ENCODE assay signal across 16 mouse cellular contexts in genomic region chr4:128796788-128797187, GRCm38 (mm10). TPM values are rescaled to one million over a fixed set of nuclear protein-coding genes. Genes with fewer than 3 reads are reported as not detected.
DNase-seq lines count a peak whose midpoint lies in the region; ATAC-seq and TF ChIP-seq lines count a peak whose summit lies in the region.
"Had no signal": no experiment of that assay in that cellular context is flagged by ENCODE, and none has a peak within 500 bp of the region (broad histone marks: within the 10 kb centered on the region; RNA-seq: fewer than 3 reads in every experiment).

No protein-coding gene starts in this region.

- 38% methylated on average over 8 of the region's 8 CpGs for WGBS in kidney, embryonic 14.5 days
- WGBS in midbrain, embryonic 12.5 days, result 77% methylated on average over 8 of the region's 8 CpGs
- WGBS in midbrain, postnatal 0 days, result 52% methylated on average over 8 of the region's 8 CpGs
- WGBS in embryonic facial prominence, embryonic 10.5 days, result 87% methylated on average over 8 of the region's 8 CpGs

- no peak overlapping the region for H3K27ac ChIP-seq in kidney, embryonic 14.5 days (ENCODE audit: low read depth, low read length)
- 0 out of 2 replicates have a peak overlapping the region, but pooled peaks have one; percentile 42 for H3K27ac ChIP-seq in midbrain, embryonic 12.5 days (replicated peaks)
- no peak overlapping the region for H3K27ac ChIP-seq in midbrain, postnatal 0 days (ENCODE audit: low read depth, low read length)
- H3K27ac ChIP-seq in embryonic facial prominence, embryonic 10.5 days (replicated peaks), result 0 out of 2 replicates have a peak overlapping the region, but pooled peaks have one; percentile 78
- H3K27ac ChIP-seq: liver, embryonic 15.5 days had no signal

- 0 out of 2 replicates have a peak overlapping the region, but pooled peaks have one; percentile 0 for H3K9ac ChIP-seq in kidney, embryonic 14.5 days (ENCODE audit: low read depth, low read length)
- no peak overlapping the region for H3K9ac ChIP-seq in midbrain, embryonic 12.5 days (replicated peaks)
- H3K9ac ChIP-seq in midbrain, postnatal 0 days (replicated peaks; ENCODE audit: low read length, poor library complexity, severe bottlenecking), result no peak overlapping the region
- H3K9ac ChIP-seq: liver, embryonic 15.5 days had no signal

- no peaks in the 10 kb centered on the region for H3K27me3 ChIP-seq in kidney, embryonic 14.5 days (ENCODE audit: control insufficient read depth, insufficient read depth, low read length)
- H3K27me3 ChIP-seq in midbrain, embryonic 12.5 days, result no peaks in the 10 kb centered on the region
- H3K27me3 ChIP-seq in midbrain, postnatal 0 days (ENCODE audit: insufficient read depth, low read length), result no peaks in the 10 kb centered on the region
- no peaks in the 10 kb centered on the region for H3K27me3 ChIP-seq in embryonic facial prominence, embryonic 10.5 days (replicated peaks; ENCODE audit: low read depth, poor library complexity, severe bottlenecking)
- H3K27me3 ChIP-seq: liver, embryonic 15.5 days had no signal

- no peaks in the 10 kb centered on the region for H3K9me3 ChIP-seq in kidney, embryonic 14.5 days (ENCODE audit: control insufficient read depth, low read length)
- H3K9me3 ChIP-seq in midbrain, embryonic 12.5 days, result no peaks in the 10 kb centered on the region
- H3K9me3 ChIP-seq in midbrain, postnatal 0 days (ENCODE audit: low read length), result no peaks in the 10 kb centered on the region
- no peaks in the 10 kb centered on the region for H3K9me3 ChIP-seq in embryonic facial prominence, embryonic 10.5 days
- H3K9me3 ChIP-seq: liver, embryonic 15.5 days had no signal

- no peak for ATAC-seq in kidney, embryonic 14.5 days (ENCODE audit: low FRiP score, low TSS enrichment)
- ATAC-seq in midbrain, embryonic 12.5 days (ENCODE audit: low FRiP score, low read depth), result no peak
- no peak for ATAC-seq in midbrain, postnatal 0 days (ENCODE audit: low FRiP score)
- ATAC-seq: inflammation-experienced regulatory T-cells, adult 6 months; lung, postnatal 0 days had no signal

- no peak overlapping the region for H3K4me3 ChIP-seq in kidney, embryonic 14.5 days (ENCODE audit: low read length)
- H3K4me3 ChIP-seq in midbrain, embryonic 12.5 days, result no peak overlapping the region
- no peak overlapping the region for H3K4me3 ChIP-seq in midbrain, postnatal 0 days (ENCODE audit: low read depth, low read length)
- H3K4me3 ChIP-seq in embryonic facial prominence, embryonic 10.5 days, result no peak overlapping the region
- H3K4me3 ChIP-seq: liver, embryonic 15.5 days had no signal

- no peak for DNase-seq in kidney, postnatal 10 days
- DNase-seq in midbrain, postnatal 0 days (ENCODE audit: low spot score), result no peak
- DNase-seq in embryonic facial prominence, embryonic 10.5 days (ENCODE audit: low spot score), result no peak
- DNase-seq in adrenal gland, adult 8-10 months, result no peak
- DNase-seq in layer of hippocampus, adult 9-10 months (ENCODE audit: low spot score), result no peak
- DNase-seq: adrenal gland, adult 2 months; cerebellum, postnatal 10 days; heart, postnatal 14 days; left cerebral cortex, postnatal 4 days; spleen, adult 18-20 months had no signal

- TF ChIP-seq CTCF in midbrain, postnatal 0 days (IDR thresholded peaks at IDR 0.05), result no peak

- H3K4me2 ChIP-seq in kidney, embryonic 14.5 days (replicated peaks; ENCODE audit: low read depth, low read length), result no peak overlapping the region
- H3K4me2 ChIP-seq in midbrain, embryonic 12.5 days (replicated peaks), result no peak overlapping the region
- no peak overlapping the region for H3K4me2 ChIP-seq in midbrain, postnatal 0 days (ENCODE audit: low read depth, low read length, poor library complexity, severe bottlenecking)

- peaks cover 16% of the 10 kb centered on the region; the same call in 1 of the 2 replicates for H3K36me3 ChIP-seq in kidney, embryonic 14.5 days (ENCODE audit: control insufficient read depth, insufficient read depth, low read length)
- H3K36me3 ChIP-seq in midbrain, embryonic 12.5 days, result peaks cover 15% of the 10 kb centered on the region
- H3K36me3 ChIP-seq in midbrain, postnatal 0 days (ENCODE audit: insufficient read depth, low read length), result peaks cover 3% of the 10 kb centered on the region; the same call in 1 of the 2 replicates
- H3K36me3 ChIP-seq in embryonic facial prominence, embryonic 10.5 days (replicated peaks), result peaks cover 69% of the 10 kb centered on the region
- H3K36me3 ChIP-seq: liver, embryonic 15.5 days had no signal

- peaks cover 52% of the 10 kb centered on the region for H3K4me1 ChIP-seq in kidney, embryonic 14.5 days (ENCODE audit: control insufficient read depth, insufficient read depth, low read length)
- H3K4me1 ChIP-seq in midbrain, embryonic 12.5 days, result peaks cover 44% of the 10 kb centered on the region
- no peaks in the 10 kb centered on the region for H3K4me1 ChIP-seq in midbrain, postnatal 0 days (ENCODE audit: insufficient read depth, low read length)
- peaks cover 92% of the 10 kb centered on the region for H3K4me1 ChIP-seq in embryonic facial prominence, embryonic 10.5 days

RNA-seq across cellular contexts. Expression of gene Zfp362, which starts 9.1 kb away (rescaled TPM):
- 33.4 and 37.8 TPM in 2 replicates for polyA plus RNA-seq in kidney, embryonic 14.5 days (2014; fragmentation: Nextera tagmentation; extraction: Ambion mirVana)
- 43.5 and 45.9 TPM in 2 replicates for polyA plus RNA-seq in midbrain, embryonic 12.5 days (2016; fragmentation: Nextera tagmentation; extraction: Ambion mirVana)
- total RNA-seq in midbrain, postnatal 0 days (2014; rRNA removed), result 26.7 and 33.3 TPM in 2 replicates
- 24.8 and 27.0 TPM in 2 replicates for polyA plus RNA-seq in midbrain, postnatal 0 days (2015; fragmentation: Nextera tagmentation; extraction: Ambion mirVana)
- polyA plus RNA-seq in embryonic facial prominence, embryonic 10.5 days (2016; fragmentation: Nextera tagmentation; extraction: Ambion mirVana), result 38.7 and 39.0 TPM in 2 replicates
- 10 to 100 TPM; 22.1 to 36.6 (median 27.9) TPM for total RNA-seq in adrenal gland, adult 8-10 months (2022)

RNA-seq across cellular contexts. Expression of gene A3galt2, which starts 41.6 kb away (rescaled TPM):
- 0.23 and 0.49 TPM in 2 replicates for polyA plus RNA-seq in kidney, embryonic 14.5 days (2014; fragmentation: Nextera tagmentation; extraction: Ambion mirVana)
- 0.56 and 0.59 TPM in 2 replicates for polyA plus RNA-seq in midbrain, embryonic 12.5 days (2016; fragmentation: Nextera tagmentation; extraction: Ambion mirVana)
- total RNA-seq in midbrain, postnatal 0 days (2014; rRNA removed), result 0.19 and 0.38 TPM in 2 replicates
- 0.05 TPM in 1 of 2 replicates, not detected in the other for polyA plus RNA-seq in midbrain, postnatal 0 days (2015; fragmentation: Nextera tagmentation; extraction: Ambion mirVana)
- polyA plus RNA-seq in embryonic facial prominence, embryonic 10.5 days (2016; fragmentation: Nextera tagmentation; extraction: Ambion mirVana), result 0.09 and 0.12 TPM in 2 replicates
- total RNA-seq in adrenal gland, adult 8-10 months (2022), result under 1 TPM; 0.14 to 0.34 (median 0.15) TPM
- total RNA-seq: gastrocnemius, adult 18-20 months had no signal
- polyA plus RNA-seq: liver, embryonic 15.5 days had no signal

Comparison
In these comparisons a context has a peak if more than half of its experiments do, and no peak if none do; other contexts are left out.
1. H3K27ac ChIP-seq: peak in midbrain, embryonic 12.5 days (single experiment) and embryonic facial prominence, embryonic 10.5 days (single experiment); none in kidney, embryonic 14.5 days (single experiment) and midbrain, postnatal 0 days (single experiment).